Mouse (Mus musculus) limb, embryonic 10.5 days (tissue): ENCODE data around the gene Siah1b. TPM values are rescaled to one million over a fixed set of nuclear protein-coding genes. Genes with fewer than 3 reads are reported as not detected.

ENCODE experiments used
- polyA plus RNA-seq: library from polyadenylated mRNA; unstranded; fragments of >200 nt; fragmentation: Nextera tagmentation; extraction: Ambion mirVana; gene quantifications from 2 replicates; pipeline ENCODE4 v1.2.1, GENCODE M21; 2016

Gene Siah1b
- polyA plus RNA-seq, 1 experiment from 2014 or later, result 49.5 TPM

Other genes with a start within 250 kb of the Siah1b start
- gene Ap1s2, start 167.5 kb downstream of the Siah1b start, polyA plus RNA-seq, result 13.4 and 17.9 TPM in 2 replicates
- gene Zrsr2, start 117.8 kb downstream of the Siah1b start, polyA plus RNA-seq, result 68.1 and 70.2 TPM in 2 replicates
- 0.19 and 0.34 TPM in 2 replicates for gene Car5b, start 48.5 kb downstream of the Siah1b start, polyA plus RNA-seq
- gene Cltrn, start 12.3 kb upstream of the Siah1b start, polyA plus RNA-seq, result 0.26 and 0.31 TPM in 2 replicates
- 0.04 and 0.14 TPM in 2 replicates for gene Ace2, start 62.8 kb upstream of the Siah1b start, polyA plus RNA-seq
- gene Bmx, start 181.7 kb upstream of the Siah1b start, polyA plus RNA-seq, result 0.28 and 0.39 TPM in 2 replicates
- gene Pir, start 192.9 kb upstream of the Siah1b start, polyA plus RNA-seq, result 8.1 and 9.5 TPM in 2 replicates